Mouse (Mus musculus) G1E (cell line): ENCODE results near the gene Gck.

ENCODE experiments used
- CTCF ChIP-seq: IDR thresholded peaks from 2 replicates; pipeline ENCODE4 v1.5.1; 2012; ENCODE audit warnings: low read depth, low read length, inconsistent platforms, mixed read lengths
- POLR2AphosphoS5 ChIP-seq: IDR thresholded peaks from 2 replicates; pipeline ENCODE4 v1.6.1; 2012; ENCODE audit warnings: low read depth, low read length, inconsistent platforms; ENCODE audit not compliant: insufficient replicate concordance
- TAL1 ChIP-seq: conservative IDR thresholded peaks from 2 replicates; pipeline ENCODE4 v1.6.1; 2012; ENCODE audit warnings: low read depth, low read length, inconsistent platforms, mixed read lengths

DNA sequence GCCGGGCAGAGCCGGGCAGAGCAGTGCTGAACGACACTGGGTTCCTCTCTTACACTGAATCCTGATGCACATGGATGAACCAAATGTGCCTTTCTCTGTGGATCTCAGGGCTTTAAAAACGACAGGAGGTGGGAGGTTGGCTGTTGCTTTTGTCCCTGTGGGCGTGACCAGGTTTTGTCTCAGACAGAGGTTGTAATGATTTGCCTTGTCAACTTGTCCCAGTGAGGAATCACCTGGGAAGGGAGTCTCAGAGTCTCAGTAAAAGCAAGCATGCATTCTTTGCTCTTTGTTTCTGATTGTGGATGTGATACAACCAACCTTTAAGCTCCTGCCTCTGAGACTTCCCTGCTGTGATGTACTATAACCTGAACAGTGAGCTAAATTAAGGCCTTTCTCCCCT, 42.8 kb downstream of the Gck start:
- TF ChIP-seq CTCF (no peak), TAL1 (no peak), POLR2AphosphoS5 (no peak)
